Mouse (Mus musculus): ENCODE measurements around the gene Nrip2.

Nrip2 gene

DNA sequence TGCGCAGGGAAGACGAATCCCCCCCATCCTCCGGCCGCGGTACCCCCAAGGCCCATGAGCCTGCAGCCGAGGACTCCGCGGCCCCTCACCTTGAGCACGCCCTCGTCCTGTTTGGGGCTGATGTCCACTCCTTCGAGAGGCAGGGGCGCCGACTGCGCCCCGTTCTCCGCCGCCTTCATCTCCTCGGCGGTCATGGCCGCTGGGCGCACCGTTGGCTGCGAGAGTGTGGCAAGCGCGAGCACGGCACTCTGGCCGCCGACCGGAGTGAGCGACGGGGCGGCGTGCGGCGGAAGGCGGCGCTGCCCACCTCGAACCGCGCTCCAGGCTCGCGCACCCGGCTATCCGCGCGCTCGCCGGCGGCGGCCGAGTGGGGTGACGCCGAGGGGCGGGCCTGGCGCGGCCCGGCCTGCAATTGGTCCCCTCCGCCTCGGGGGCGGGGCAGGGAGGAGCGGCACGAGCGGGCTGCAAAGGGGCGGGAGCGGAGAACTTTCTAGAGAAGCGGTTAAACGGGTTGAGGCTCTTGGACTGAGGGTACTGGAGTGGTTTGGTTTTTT, 39.3 kb downstream of the Nrip2 start, which contains the start of gene Fkbp4:
Gene Fkbp4 (minus strand): TSS at position 361 of the 554 bp plus-strand sequence.
- DNase-seq, result peak; percentile 96

DNA sequence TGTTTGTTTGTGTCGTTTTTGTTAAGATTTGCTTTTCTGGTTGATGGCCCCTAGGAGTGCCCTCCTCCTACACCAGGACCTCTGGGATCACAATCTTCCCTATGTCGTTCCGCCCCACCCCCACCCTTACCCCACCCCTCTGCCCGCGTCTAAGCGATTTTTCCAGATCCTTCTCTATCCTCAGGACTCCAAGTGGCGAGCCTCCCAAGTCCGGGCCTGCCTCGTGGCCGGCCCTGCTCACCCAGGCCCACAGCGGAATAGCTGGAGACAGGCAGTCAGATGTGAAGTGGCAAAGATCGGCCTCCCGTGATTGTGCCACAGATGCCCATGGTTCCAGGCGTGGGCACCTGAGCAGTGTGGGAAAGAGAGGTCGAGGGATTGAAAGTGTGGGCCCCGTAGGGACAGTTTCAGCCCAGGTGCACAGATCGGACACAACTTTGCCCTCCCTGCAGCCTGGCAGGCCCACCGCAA, 39.8 kb downstream of the Nrip2 start:
- peak; percentile 36 for DNase-seq

DNA sequence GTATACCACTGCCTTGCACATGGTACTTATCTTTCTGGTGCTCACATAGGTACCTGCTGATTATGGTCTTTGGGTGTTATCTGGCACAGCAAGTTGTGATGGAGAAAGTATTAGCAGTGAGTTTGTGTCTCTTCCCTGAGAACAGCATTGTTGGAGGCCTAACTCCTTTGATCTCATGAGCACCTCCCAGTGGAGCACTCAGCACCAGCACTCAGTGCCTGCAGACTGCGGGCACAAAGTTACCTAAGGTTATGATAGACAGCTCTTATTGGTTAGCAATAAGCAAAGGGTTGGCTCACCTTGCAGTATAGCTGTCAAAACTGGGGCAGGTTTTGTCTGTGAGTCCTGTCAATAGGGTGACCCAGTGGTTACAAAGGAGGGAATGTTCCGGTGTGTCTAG, 41.1 kb downstream of the Nrip2 start:
- DNase-seq, result no peak

DNA sequence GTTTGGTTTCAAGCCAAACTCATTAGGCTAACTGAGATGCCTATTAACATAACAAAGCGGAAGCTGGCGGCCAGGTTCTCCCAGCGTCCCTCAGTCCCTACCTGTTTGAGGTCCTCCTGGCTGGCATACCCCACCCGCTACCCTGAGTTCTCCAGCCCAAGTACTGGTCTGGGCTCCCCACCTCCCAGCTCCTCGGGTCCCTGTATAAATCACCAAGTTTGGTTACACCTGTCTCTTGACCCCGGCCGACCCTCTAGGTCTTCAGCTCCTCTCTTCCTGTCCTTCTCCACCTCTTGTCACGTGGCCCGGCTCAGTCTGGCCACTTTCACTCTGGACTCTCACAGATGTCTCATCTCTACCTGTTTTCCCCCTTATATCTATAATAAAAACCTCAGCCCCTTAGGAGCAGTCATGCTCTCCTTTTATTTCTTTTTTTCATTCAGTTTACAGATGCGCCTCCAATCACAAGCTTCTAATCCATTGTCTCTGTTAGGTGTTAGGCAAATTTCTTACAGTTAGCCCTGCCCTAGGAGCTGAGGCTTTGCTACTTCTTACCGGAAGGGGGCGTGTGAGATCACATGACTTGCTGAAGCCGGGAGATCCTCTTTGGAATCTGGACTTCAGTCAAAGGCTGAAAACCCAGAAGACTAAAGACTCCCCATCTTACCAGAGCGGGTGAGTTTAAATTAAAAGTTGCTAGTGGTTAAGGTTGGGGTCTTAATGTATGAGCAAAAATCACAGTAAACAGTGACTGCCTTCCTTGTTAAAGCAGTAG, 46.9 kb downstream of the Nrip2 start:
- DNase-seq, result peak; percentile 83

DNA sequence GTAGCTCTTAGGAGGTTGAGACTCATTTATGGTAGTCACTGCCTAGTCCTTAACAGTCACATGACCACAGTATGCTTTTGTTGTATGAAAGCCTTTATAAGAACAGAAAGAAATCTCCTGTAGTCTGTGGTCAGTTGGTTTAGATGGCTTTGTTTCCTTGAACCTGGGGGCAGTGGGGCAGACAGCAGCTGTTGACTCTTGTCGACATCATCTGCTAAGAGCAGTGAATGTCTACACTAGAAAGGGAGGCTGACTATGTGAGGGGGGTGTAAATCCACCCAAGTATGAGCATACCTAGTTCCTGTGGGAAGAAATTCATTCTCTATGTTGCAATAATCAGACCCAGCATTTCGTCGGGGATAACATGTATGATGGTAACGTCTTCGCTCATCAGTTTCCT, 48.0 kb downstream of the Nrip2 start:
- DNase-seq, result no peak

DNA sequence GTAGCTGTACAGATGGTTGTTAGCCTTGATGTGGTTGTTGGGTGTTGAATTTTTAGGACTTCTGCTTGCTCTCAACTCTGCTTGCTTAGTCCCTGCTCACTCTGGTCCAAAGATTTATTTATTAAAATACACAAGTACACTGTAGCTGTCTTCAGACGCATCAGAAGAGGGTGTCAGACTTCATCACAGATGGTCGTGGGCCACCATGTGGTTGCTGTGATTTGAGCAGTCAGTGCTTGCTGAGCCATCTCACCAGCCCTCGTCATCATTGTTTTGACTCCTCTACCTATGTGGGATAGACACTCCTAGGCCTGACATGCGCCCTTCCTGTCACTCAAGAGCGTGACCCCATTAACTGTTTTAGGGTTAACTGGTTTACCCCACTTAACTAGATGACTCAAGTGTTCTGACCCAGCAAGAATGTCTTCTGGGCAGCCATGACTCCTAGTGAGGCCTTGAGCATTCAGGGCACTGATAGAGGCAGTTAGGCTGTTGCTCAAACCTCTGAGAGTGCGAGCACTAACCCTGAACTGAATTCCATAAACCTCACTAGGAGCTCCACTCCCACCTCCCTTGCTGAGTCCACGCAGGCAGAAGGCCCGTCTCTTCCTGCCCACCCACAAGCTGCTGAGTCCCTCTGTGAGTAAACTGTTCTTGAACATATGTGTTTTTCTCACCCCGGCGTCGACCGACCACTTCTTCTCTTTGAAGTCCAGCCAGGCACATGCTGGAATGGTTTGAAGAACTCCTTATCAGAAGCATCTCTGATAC, 56.9 kb downstream of the Nrip2 start:
- no peak for DNase-seq

DNA sequence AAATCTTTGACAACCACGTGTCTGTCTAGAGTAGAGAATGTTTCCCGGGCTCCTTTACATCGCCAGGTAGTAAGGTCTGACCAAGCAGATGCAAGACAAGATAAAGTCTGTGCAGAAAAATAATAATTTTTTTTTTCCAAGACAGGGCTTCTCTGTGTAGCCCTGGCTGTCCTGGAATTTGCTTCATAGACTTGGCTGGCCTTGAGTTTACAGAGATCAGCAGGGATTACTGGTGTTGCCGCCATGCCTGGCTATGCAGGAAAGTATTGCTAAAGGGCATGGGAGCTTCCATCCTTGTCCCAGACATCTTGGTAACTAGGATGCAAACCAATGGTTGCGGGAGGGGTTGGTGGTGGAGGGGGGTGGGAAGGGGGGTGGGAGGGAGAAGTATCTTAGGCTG, 58.1 kb downstream of the Nrip2 start:
- DNase-seq, result no peak

DNA sequence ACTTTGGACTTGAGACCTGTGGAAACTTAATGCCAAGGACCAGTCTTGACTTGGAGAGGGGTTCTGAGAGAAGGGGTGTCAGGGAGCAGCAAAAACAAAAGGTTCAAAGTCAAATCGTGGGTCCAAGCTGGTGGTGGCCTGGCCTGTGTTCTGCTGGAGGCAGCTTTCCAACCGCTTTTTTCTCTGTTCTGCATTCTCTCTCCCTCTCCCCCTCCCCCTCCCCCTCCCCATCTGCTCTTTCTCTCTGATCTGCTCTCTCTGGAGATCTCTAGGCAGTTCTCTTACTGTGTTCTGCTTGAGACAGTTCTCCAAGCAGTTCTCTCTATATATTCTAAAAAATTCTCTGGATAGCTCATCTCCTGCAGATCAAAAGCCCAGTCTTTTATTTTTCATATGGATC, 61.2 kb downstream of the Nrip2 start:
- DNase-seq, result no peak

DNA sequence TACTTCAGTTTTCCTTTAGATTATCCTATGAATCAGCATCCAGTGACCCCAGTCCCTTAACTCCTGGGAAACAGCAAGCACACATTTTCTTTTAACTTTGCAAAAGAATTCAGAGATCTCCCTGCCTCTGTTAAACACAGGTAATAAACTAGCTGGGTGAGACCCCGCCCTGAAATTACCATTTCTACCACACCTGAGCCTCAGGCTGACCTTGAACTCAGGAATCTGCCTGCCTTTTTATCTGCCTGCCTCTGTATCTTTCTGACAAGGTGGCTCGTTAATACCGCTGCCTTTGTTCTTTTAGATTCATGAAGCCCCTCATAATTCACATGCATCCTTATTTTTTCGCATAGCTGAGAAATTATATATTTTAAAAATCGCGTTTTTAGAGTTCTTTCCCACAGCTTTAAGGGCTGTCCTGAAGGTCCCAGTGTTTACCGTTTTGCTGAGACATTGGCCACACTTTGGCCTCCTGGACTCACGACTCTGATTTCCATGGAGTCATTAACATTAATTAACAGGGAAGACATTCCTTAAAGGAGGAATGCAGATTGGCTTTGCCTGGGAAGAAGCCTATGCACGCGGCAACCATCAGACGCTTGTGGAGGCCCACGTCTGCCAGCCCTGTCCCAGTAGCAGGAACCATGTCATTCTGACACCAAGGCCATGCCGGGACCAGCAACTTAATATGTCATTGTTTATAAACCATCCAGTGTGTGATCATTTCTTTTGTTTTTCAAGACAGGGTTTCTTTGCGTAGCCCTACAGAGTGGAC, 61.8 kb downstream of the Nrip2 start:
- no peak for DNase-seq

DNA sequence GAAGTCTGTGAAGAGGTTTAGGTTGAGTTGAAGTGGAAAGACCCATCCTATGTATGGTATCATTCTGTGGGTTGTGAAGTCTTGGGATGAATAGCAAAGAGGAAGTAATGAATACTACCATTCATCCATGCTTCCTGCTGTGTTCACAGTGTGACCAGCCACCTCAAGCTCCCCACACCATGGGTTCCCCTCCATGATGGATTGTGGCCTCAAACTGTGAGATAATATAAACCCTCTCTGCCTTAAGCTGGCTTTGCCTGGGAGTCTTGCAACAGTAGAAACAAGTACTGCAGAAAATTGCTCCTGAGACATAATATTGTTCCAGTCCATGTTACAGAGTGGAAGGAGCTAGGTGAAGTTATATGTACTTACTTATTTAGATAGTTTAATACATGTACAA, 62.5 kb downstream of the Nrip2 start:
- DNase-seq, result no peak

DNA sequence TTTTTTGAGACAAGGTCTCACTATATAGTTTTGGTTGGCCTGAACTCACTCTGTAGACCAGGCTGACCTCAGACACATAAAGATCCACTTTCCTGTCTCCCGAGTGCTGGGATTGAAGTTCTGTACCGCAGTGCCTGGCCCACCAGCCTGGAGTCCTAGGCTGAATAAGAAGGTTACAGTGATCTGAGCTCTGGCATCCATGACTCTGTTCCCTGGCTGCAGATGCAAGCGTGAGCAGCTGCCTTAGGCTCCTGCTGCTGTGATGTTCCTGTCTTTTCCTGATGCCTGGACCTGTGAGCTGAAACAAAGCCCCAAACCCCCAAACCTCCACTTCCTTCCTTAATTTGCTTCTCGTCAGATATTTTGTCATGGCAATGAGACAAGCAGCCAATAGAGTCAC, 65.9 kb downstream of the Nrip2 start:
- no peak for DNase-seq

Measured in kidney, postnatal 14 days (tissue).